Mouse (Mus musculus) liver, embryonic 16.5 days (tissue): Measurements from ENCODE around the gene Chst11. TPM values are rescaled to one million over a fixed set of nuclear protein-coding genes. Genes with fewer than 3 reads are reported as not detected.

Experiments
- ATAC-seq: fragments of 200-750 bp; cut with Nextera tagmentation; 2 replicates; pipeline ENCODE4 v1.8.0; 2017; ENCODE audit warnings: low read depth, mild to moderate bottlenecking, moderate number of reproducible peaks, moderate library complexity
- H3K27ac ChIP-seq: fragments of 300-500 bp; sonication (generic); 2 replicates; pipeline ENCODE4 v1.5.1; 2014; ENCODE audit warnings: mild to moderate bottlenecking, low read length
- H3K27me3 ChIP-seq: fragments of 300-500 bp; sonication (generic); 2 replicates; pipeline ENCODE4 v1.6.1; 2014; ENCODE audit warnings: low read depth, low read length, mixed read lengths; ENCODE audit not compliant: control insufficient read depth, insufficient read depth
- H3K36me3 ChIP-seq: fragments of 300-500 bp; sonication (generic); 2 replicates; pipeline ENCODE4 v1.6.1; 2014; ENCODE audit warnings: mild to moderate bottlenecking; ENCODE audit not compliant: control insufficient read depth, insufficient read depth
- H3K4me1 ChIP-seq: fragments of 300-500 bp; sonication (generic); 2 replicates; pipeline ENCODE4 v1.6.1; 2014; ENCODE audit warnings: low read depth, low read length, mixed read lengths; ENCODE audit not compliant: control insufficient read depth
- H3K4me2 ChIP-seq: fragments of 300-500 bp; sonication (generic); 2 replicates; pipeline ENCODE4 v1.6.1; 2014; ENCODE audit warnings: low read depth, low read length, mixed read lengths
- H3K4me3 ChIP-seq: fragments of 300-500 bp; sonication (generic); 2 replicates; pipeline ENCODE4 v1.5.1; 2014; ENCODE audit warnings: low read depth, mild to moderate bottlenecking, low read length
- H3K9ac ChIP-seq: fragments of 300-500 bp; sonication (generic); 2 replicates; pipeline ENCODE4 v1.6.1; 2014; ENCODE audit warnings: low read depth, low read length
- H3K9me3 ChIP-seq: fragments of 300-500 bp; sonication (generic); replicated peaks from 2 replicates; pipeline ENCODE4 v1.6.1; 2016; ENCODE audit warnings: low read length; ENCODE audit not compliant: control insufficient read depth
- WGBS: fragments of 180-500 bp; shearing (Covaris S2); extraction: QIAGEN DNeasy Blood & Tissue Kit; methylation state at CpG from one replicate; pipeline ENCODE4 v1.1.7; 2014; ENCODE audit not compliant: insufficient replicate concordance; 5-methylcytosine and 5-hydroxymethylcytosine counted together
- polyA plus RNA-seq: library from polyadenylated mRNA; unstranded; fragments of >200 nt; fragmentation: Nextera tagmentation; extraction: Ambion mirVana; gene quantifications from 2 replicates; pipeline ENCODE4 v1.2.1, GENCODE M21; 2015

The Chst11 gene
- polyA plus RNA-seq, 1 experiment from 2014 or later, result 1.0 TPM

DNA sequence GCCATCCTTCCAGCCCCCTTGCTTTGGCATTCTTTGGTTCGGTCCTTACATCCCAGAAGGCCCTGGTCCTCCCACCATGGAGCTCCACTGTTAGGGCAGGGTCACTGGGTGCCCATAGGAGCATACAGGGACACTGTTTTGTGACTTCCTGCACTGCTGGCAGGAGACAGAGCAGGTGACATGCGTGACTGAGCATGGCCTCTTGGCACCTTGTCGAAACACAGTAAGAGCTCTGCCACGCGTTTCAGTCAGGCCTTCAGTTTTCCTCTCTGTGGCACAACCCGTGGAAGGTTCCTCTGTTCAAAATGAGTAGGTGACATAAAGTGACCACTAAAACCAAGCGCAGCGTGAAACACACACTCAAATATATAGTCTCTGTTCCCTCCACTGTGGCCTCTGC is 83.2 kb downstream of the Chst11 start:
- Histone ChIP-seq H3K27ac (no peak overlapping the region), H3K9me3 (no peaks in the 10 kb centered on the region), H3K36me3 (no peaks in the 10 kb centered on the region), H3K4me3 (no peak overlapping the region), H3K4me1 (peaks cover 6% of the 10 kb centered on the region; the same call in 1 of the 2 replicates), H3K9ac (no peak overlapping the region), H3K27me3 (no peaks in the 10 kb centered on the region), H3K4me2 (no peak overlapping the region)
- WGBS, result 84% methylated on average over 8 of the region's 8 CpGs
- ATAC-seq, result no peak

DNA sequence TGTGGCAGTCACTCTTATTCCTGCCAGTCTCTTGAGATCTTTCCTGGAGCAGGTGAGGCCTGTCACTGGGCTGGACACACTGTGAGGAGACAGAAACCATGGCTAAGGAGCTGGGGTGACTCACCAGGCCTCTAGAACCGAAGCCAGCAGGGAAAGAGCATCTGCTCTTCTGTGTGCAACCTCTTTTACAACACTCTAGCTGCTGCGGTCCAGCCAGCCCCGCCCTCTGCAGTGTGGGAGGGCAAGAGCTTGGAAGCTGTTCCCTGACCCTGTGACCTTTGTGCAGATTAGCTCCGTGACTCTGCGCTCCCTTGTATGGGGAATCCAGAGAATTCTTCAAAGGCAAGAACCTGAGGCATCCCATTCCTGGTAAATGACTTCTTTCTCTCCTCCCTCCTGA is 84.5 kb downstream of the Chst11 start:
- peaks cover 6% of the 10 kb centered on the region; the same call in 1 of the 2 replicates for H3K4me1 ChIP-seq
- no peak overlapping the region for H3K9ac ChIP-seq
- WGBS, result 51% methylated on average over 5 of the region's 5 CpGs
- no peaks in the 10 kb centered on the region for H3K27me3 ChIP-seq
- no peak overlapping the region for H3K27ac ChIP-seq
- H3K4me3 ChIP-seq, result no peak overlapping the region
- ATAC-seq, result no peak
- H3K36me3 ChIP-seq, result no peaks in the 10 kb centered on the region
- no peaks in the 10 kb centered on the region for H3K9me3 ChIP-seq
- no peak overlapping the region for H3K4me2 ChIP-seq

DNA sequence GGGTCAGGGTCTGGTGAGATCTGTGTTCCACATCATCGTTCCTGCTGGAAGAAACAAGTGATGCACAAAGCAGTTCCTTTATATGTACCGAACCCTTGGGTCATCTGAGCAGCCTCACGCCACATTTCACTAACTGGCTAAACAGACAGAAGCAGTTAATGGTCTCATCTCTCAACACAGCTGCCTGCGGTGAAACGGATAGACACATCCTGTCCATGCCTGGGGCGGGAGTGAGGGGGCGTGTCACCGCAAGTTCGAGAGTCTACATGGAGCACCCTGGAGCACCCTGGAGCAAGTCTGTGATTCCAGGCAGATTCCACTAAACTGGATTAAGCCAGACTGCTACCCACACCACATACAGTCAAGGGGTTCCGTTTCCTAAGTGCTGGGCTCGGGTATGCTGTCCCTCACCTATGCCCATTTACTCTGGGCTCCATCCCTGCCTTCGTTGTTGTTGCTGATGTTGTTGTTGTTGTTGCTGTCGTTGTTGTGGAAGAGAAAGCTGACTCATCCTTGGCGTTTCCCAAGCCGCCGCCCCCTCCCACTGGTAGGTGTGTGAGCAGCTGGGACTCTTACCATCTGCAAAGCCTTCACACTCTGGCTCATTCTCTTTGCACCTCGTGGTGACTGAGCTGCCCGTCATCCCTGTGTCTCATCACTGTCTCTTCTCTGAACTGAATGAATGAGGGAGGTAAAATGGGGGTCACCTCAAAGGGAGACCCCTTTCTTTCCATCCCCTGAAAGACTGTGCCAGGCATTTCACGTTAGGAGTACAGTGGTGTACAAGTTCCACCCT is 86.7 kb downstream of the Chst11 start:
- H3K27me3 ChIP-seq, result no peaks in the 10 kb centered on the region
- H3K4me2 ChIP-seq, result no peak overlapping the region
- 66% methylated on average over 19 of the region's 19 CpGs for WGBS
- H3K4me3 ChIP-seq, result no peak overlapping the region
- H3K9me3 ChIP-seq, result no peaks in the 10 kb centered on the region
- ATAC-seq, result no peak
- no peak overlapping the region for H3K27ac ChIP-seq
- no peaks in the 10 kb centered on the region for H3K36me3 ChIP-seq
- H3K9ac ChIP-seq, result no peak overlapping the region
- peaks cover 6% of the 10 kb centered on the region; the same call in 1 of the 2 replicates for H3K4me1 ChIP-seq

DNA sequence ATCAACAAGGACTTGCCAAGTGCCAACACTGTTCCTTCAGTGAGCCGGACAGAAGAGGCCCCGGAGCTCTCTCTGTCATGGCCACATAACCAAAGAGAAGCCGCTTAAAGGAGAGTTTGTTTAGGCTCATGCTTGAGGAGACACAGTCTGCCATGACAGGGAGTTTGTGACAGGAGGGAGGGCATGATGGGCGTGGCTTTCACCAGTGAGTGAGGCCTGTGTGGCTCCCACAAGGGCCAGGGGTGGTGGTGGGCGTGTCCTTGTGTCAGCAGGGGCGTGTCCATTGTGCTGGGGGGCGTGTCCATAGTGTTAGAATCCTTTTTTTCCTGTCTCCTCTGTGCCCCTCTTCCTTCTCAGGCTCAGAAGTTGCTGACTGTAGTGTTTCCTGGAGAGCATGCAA is 87.8 kb downstream of the Chst11 start:
- Histone ChIP-seq H3K9me3 (no peaks in the 10 kb centered on the region), H3K4me3 (no peak overlapping the region), H3K4me1 (peaks cover 6% of the 10 kb centered on the region; the same call in 1 of the 2 replicates), H3K27me3 (no peaks in the 10 kb centered on the region), H3K36me3 (no peaks in the 10 kb centered on the region), H3K27ac (no peak overlapping the region), H3K4me2 (no peak overlapping the region), H3K9ac (no peak overlapping the region)
- WGBS, result 47% methylated on average over 7 of the region's 7 CpGs
- peak; percentile 72; the same call in 1 of the 2 replicates for ATAC-seq

DNA sequence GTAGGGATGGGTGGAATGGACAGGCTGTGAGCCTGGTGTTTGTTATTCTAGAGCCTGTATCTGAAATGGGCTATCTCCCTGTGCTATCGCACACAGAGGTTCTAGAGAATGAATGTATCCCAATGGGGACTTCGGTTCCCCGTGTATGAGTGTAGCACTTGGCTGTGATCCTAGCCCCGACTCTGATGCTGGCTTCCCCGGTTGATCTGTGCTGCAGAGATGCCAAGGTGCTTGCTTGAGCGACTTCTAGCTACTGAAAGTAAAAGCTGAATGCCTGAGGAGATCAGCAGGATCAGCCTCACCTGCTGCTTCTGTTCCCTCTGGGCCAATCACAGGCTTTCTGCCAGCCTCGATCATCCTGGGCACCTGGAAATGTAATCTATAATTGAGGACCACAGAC is 91.5 kb downstream of the Chst11 start:
- Histone ChIP-seq H3K4me1 (peaks cover 31% of the 10 kb centered on the region), H3K4me3 (no peak overlapping the region), H3K9me3 (no peaks in the 10 kb centered on the region), H3K27me3 (no peaks in the 10 kb centered on the region), H3K27ac (no peak overlapping the region), H3K4me2 (no peak overlapping the region), H3K36me3 (no peaks in the 10 kb centered on the region), H3K9ac (no peak overlapping the region)
- 85% methylated on average over 7 of the region's 7 CpGs for WGBS
- ATAC-seq, result no peak

DNA sequence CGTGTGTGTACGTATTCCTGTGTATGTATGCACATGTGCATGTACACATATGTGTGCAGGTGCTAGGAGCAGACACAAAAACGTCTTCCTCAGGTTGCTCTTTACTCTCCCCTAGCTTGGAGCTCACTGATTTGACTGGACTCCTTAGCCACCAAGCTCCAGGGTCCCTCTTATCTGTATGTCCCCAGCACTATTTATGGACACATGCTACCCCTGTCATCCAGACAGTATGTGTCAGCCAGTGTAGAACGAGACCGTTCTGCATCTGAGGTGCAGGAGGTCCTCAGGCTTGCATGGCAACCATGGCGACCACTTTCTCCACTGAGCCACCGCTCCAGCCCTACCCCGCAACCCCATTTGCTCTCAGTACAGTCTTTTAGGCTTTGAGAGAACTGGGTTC is 93.4 kb downstream of the Chst11 start:
- H3K27ac ChIP-seq, result no peak overlapping the region
- WGBS, result 56% methylated on average over 8 of the region's 8 CpGs
- no peak overlapping the region for H3K4me2 ChIP-seq
- peaks cover 33% of the 10 kb centered on the region for H3K4me1 ChIP-seq
- H3K27me3 ChIP-seq, result no peaks in the 10 kb centered on the region
- no peak overlapping the region for H3K4me3 ChIP-seq
- H3K9ac ChIP-seq, result no peak overlapping the region
- ATAC-seq, result no peak
- no peaks in the 10 kb centered on the region for H3K36me3 ChIP-seq
- H3K9me3 ChIP-seq, result no peaks in the 10 kb centered on the region

DNA sequence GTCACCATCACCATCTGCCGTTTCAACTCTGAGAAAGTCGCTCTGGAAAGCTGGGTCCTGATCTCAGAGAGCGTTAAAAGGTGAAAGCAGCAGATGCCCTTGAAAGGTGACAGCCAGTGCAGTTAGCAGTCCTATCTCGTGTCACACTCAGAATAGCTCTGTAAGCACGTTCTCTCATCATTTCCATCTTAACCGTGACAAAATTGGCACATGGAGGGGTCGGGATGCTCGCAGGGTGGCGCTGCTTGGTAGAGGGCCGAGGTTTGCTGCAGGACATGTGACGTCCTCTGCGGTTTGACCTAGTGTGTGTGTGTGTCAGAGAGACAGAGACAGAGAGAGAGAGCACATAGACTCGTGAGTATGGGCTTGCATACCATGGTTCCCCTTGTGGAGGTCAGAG is 94.5 kb downstream of the Chst11 start:
- Histone ChIP-seq H3K4me3 (no peak overlapping the region), H3K9ac (no peak overlapping the region), H3K9me3 (no peaks in the 10 kb centered on the region), H3K27me3 (no peaks in the 10 kb centered on the region), H3K4me2 (peak overlapping the region; percentile 1; the same call in 1 of the 2 replicates), H3K36me3 (no peaks in the 10 kb centered on the region), H3K27ac (no peak overlapping the region), H3K4me1 (peaks cover 38% of the 10 kb centered on the region)
- 45% methylated on average over 13 of the region's 13 CpGs for WGBS
- no peak for ATAC-seq

DNA sequence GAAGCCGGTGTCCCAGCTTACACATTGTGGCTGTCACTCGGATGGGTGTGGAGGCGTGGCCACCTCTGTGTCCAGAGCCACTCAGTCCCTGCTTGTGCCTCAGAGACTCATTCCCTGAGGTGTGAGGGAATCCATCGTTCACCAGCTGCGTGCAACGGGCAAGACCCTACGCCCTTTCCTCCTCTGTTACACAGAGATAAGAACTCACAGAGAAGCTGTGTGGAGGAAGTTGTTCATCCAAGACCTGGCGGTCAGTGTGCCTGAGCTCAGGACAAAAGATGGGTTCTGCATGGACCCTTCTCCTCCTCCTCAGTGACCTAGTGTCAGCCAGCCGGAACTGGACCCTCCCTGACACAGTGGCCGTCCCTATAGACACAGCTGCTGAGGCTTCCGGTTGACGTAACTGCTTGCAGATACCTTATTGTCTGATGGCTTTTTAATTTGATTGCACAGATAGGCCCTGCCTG is 95.0 kb downstream of the Chst11 start:
- Histone ChIP-seq H3K9me3 (no peaks in the 10 kb centered on the region), H3K4me2 (peak overlapping the region; percentile 1), H3K36me3 (no peaks in the 10 kb centered on the region), H3K27me3 (no peaks in the 10 kb centered on the region), H3K4me1 (peaks cover 38% of the 10 kb centered on the region), H3K27ac (no peak overlapping the region), H3K9ac (peak overlapping the region; percentile 14; the same call in 1 of the 2 replicates), H3K4me3 (no peak overlapping the region)
- ATAC-seq, result peak; percentile 88
- 17% methylated on average over 12 of the region's 12 CpGs for WGBS

DNA sequence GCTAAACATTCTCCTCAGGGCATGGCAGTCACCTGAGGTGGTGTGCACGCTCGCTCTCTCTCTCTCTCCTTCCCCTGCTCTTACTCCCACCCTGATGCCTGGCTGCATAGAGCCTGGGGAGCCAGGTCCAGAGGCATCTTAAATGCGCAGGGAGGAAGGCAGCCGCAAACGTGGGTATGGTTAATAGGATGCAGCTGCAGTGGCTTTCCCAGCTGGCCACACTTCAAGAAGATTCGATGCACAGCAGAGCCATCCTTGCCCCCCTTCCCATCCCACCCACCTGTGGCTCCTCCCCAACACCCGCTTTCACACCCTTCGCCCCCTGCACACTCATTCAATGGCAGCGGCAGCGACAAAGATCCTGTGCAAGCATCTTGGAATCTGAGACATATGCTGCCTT is 95.6 kb downstream of the Chst11 start:
- Histone ChIP-seq H3K4me3 (no peak overlapping the region), H3K27ac (no peak overlapping the region), H3K36me3 (no peaks in the 10 kb centered on the region), H3K4me1 (peaks cover 38% of the 10 kb centered on the region), H3K4me2 (no peak overlapping the region), H3K9me3 (no peaks in the 10 kb centered on the region), H3K27me3 (no peaks in the 10 kb centered on the region), H3K9ac (no peak overlapping the region)
- ATAC-seq, result no peak
- 69% methylated on average over 10 of the region's 10 CpGs for WGBS
